Mouse (Mus musculus): ENCODE results near the gene Chchd3. TPM values are rescaled to one million over a fixed set of nuclear protein-coding genes. Genes with fewer than 3 reads are reported as not detected.

Gene Chchd3
- total and polyA plus RNA-seq, 2 experiments from 2014 or later: 66.6 to 131 TPM

DNA sequence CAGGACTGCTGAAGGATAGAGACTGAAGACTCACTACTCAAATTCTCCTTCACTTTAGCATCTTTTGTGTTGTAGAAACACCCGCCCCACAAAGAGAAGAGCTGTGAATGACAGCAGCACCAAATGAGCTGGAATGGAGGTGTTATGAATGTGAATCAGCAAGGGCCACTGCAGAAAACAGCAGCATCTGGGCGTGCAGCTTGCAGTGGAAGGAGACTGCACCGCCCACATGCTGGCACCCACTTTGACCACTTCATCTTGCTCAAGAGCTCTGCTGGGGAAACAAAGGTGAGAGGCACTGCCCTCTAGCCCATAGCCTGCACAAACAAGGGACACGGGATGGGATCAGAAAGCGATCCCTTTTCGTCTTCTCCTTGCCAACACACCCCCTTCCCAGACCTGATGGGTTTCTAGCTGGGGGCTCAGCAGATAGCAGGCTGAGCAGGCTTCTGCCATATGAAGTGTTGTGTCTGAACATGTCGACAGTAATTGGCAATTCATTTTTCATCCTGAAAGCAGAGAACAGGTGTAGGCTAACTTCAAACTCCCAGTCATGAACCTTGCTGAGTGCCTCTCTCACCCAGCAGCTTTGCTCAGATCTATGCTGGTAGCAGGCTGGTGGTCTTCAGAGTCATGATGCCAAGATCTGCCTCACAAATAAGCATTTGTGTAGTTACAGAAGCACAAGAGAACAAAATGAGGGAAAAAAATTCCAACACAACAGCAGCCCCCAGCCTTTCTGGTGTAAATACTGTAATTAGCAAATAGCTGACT lies 222.7 kb downstream of the Chchd3 start:
- no peaks in the 10 kb centered on the region for H3K27me3 ChIP-seq (ENCODE audit: insufficient read depth, low read length)
- H3K27ac ChIP-seq: peak overlapping the region; percentile 60
- 53% methylated on average over 7 of the region's 7 CpGs for WGBS
- H3K4me2 ChIP-seq (ENCODE audit: low read depth, low read length): no peak overlapping the region
- H3K9me3 ChIP-seq (ENCODE audit: low read length): no peaks in the 10 kb centered on the region
- no peaks in the 10 kb centered on the region for H3K36me3 ChIP-seq (ENCODE audit: insufficient read depth, low read length)
- DNase-seq (ENCODE audit: low spot score) (peak; percentile 9), ATAC-seq (no peak)
- no peak overlapping the region for H3K4me3 ChIP-seq (ENCODE audit: low read length)
- H3K4me1 ChIP-seq (ENCODE audit: insufficient read depth, low read length): peaks cover 6% of the 10 kb centered on the region; the same call in 1 of the 2 replicates
- no peak overlapping the region for H3K9ac ChIP-seq (replicated peaks; ENCODE audit: low read length)
- TF ChIP-seq CTCF (IDR thresholded peaks at IDR 0.05; ENCODE audit: low read depth): no peak

DNA sequence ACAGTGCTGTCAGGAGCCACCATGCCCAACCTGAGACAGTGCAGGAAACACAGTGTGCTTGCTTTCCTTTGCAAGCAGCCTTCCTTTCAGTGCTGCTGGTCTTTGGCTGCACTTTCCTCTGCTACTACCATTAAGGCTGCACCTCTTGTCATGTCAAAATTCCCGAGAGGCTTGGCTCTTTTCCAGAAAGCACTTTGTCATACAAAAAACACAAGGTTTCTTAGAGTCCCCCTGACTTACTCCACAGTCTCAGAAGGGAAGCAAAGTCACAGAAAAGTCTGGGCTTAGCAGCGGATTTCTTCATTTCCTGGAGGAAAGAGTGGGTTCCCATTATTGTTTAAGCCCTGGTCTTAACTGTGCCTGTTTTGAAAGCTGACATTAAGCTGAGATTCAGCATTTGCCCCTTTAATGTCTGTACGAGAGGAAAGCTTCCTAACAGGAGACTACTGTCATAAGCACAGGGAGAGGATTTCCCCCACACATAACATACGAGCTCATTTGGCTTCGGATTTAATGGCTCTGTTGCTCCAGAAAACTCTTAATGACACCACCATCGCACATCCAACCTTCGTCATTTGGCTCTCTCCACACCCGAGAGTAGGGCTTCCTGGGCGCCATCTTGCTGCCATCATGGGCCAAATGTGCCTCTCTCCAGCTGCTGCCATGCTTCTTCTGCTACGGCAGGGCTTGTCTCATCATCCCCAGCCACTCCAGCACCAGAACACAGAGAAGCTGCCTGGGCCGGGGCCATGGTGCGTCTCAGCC lies 236.0 kb downstream of the Chchd3 start:
- 77% methylated on average over 12 of the region's 12 CpGs for WGBS
- TF ChIP-seq CTCF (IDR thresholded peaks at IDR 0.05; ENCODE audit: low read depth): no peak
- Histone ChIP-seq H3K36me3 (ENCODE audit: insufficient read depth, low read length) (no peaks in the 10 kb centered on the region), H3K27ac (no peak overlapping the region), H3K4me2 (ENCODE audit: low read depth, low read length) (no peak overlapping the region), H3K4me1 (ENCODE audit: insufficient read depth, low read length) (no peaks in the 10 kb centered on the region), H3K27me3 (ENCODE audit: insufficient read depth, low read length) (no peaks in the 10 kb centered on the region), H3K9ac (replicated peaks; ENCODE audit: low read length) (no peak overlapping the region), H3K4me3 (ENCODE audit: low read length) (no peak overlapping the region), H3K9me3 (ENCODE audit: low read length) (no peaks in the 10 kb centered on the region)
- DNase-seq (ENCODE audit: low spot score) (peak; percentile 28), ATAC-seq (no peak)

DNA sequence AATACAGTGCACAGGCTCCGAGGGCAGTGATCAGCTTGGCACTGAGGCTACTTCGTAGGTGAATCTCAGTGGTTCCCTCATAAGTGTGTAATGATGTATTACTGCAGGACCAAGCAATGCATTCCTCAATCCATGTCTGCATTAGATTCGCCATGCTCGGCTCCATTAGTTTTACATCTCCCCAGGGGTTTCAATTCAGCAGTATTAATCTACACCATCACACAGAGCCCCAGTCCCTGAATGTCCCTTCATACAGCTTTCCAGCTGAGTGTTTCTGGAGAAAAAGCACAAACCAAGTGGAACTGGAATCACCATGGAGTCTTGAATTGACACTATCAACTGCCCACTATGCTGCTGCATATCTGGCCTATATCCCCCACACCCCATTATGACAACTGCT lies 241.1 kb downstream of the Chchd3 start:
- no peak for ATAC-seq
- DNase-seq (ENCODE audit: low spot score): no peak
- Histone ChIP-seq H3K27me3 (ENCODE audit: insufficient read depth, low read length) (no peaks in the 10 kb centered on the region), H3K4me2 (ENCODE audit: low read depth, low read length) (no peak overlapping the region), H3K27ac (no peak overlapping the region), H3K9me3 (ENCODE audit: low read length) (no peaks in the 10 kb centered on the region), H3K9ac (replicated peaks; ENCODE audit: low read length) (no peak overlapping the region), H3K36me3 (ENCODE audit: insufficient read depth, low read length) (no peaks in the 10 kb centered on the region), H3K4me1 (ENCODE audit: insufficient read depth, low read length) (no peaks in the 10 kb centered on the region), H3K4me3 (ENCODE audit: low read length) (no peak overlapping the region)
- WGBS: 57% methylated on average over 4 of the region's 4 CpGs
- TF ChIP-seq CTCF (IDR thresholded peaks at IDR 0.05; ENCODE audit: low read depth): no peak

DNA sequence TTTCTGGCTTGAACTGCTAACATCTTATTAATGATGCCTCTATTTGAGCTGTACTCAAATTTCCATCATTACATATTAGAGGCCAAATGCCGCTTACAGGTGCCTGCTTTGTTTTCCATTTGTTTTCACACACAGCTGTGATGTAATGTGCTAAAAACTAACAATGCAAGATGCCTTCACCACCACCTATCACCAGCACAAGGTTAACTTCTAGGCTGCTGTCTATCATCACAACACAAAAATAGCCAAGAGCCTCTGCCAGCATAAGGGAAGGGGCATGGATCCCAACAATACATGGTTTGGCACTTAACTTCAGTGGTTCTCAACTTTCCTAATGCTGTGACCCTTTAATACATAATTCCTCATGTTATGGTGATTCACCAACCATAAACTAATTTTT lies 251.3 kb downstream of the Chchd3 start:
- Histone ChIP-seq H3K9ac (replicated peaks; ENCODE audit: low read length) (no peak overlapping the region), H3K4me2 (ENCODE audit: low read depth, low read length) (no peak overlapping the region), H3K4me3 (ENCODE audit: low read length) (no peak overlapping the region), H3K27me3 (ENCODE audit: insufficient read depth, low read length) (no peaks in the 10 kb centered on the region), H3K9me3 (ENCODE audit: low read length) (no peaks in the 10 kb centered on the region), H3K4me1 (ENCODE audit: insufficient read depth, low read length) (no peaks in the 10 kb centered on the region), H3K36me3 (ENCODE audit: insufficient read depth, low read length) (no peaks in the 10 kb centered on the region), H3K27ac (no peak overlapping the region)
- WGBS: 100% methylated on average over 1 of the region's 1 CpGs
- DNase-seq (ENCODE audit: low spot score) (no peak), ATAC-seq (no peak)
- no peak for TF ChIP-seq CTCF (IDR thresholded peaks at IDR 0.05; ENCODE audit: low read depth)

DNA sequence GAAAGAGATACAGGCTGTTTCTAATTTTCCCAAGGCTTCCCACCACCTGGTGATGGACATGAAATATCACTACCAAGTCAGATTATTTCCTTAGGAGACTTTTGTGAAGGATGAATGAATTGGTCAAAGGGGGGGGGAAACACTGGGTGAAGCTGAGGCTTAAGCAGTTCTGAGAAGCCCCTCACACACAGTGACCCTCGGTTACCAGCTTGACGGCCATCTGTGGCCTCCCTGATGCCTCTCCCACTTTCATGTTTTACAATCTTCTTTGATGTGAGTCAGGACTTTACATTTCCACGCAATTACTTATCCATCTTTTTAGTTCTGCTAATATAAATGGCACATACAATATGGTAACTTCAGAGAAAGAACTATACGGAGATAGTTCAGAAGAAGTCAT lies 252.3 kb downstream of the Chchd3 start:
- 41% methylated on average over 4 of the region's 4 CpGs for WGBS
- no peaks in the 10 kb centered on the region for H3K9me3 ChIP-seq (ENCODE audit: low read length)
- peaks cover 4% of the 10 kb centered on the region; the same call in 1 of the 2 replicates for H3K36me3 ChIP-seq (ENCODE audit: insufficient read depth, low read length)
- no peaks in the 10 kb centered on the region for H3K27me3 ChIP-seq (ENCODE audit: insufficient read depth, low read length)
- H3K27ac ChIP-seq: no peak overlapping the region
- DNase-seq (ENCODE audit: low spot score): no peak
- no peak for TF ChIP-seq CTCF (IDR thresholded peaks at IDR 0.05; ENCODE audit: low read depth)
- H3K9ac ChIP-seq (replicated peaks; ENCODE audit: low read length): no peak overlapping the region
- no peak overlapping the region for H3K4me3 ChIP-seq (ENCODE audit: low read length)
- no peaks in the 10 kb centered on the region for H3K4me1 ChIP-seq (ENCODE audit: insufficient read depth, low read length)
- ATAC-seq: no peak
- H3K4me2 ChIP-seq (ENCODE audit: low read depth, low read length): no peak overlapping the region

DNA sequence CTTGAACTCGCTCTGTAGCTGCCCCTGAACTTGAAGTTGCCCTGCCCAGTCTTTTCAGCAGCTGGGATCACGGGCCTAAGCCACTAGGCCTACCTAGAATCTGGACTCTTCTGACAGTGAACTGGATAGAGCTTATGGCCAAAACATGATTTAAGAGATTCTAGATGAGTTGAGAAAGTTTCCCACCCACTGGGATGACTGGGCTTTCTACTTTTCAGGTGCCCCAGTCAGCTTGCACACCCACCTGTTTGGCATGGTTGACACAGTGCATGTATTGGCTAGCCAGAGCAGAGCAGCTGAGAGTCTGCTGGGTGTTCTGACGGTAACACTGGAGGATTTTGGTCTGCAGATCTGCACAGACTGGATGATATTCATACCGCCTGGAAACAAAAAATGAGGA lies 256.4 kb downstream of the Chchd3 start:
- Histone ChIP-seq H3K9ac (replicated peaks; ENCODE audit: low read length) (no peak overlapping the region), H3K4me1 (ENCODE audit: insufficient read depth, low read length) (no peaks in the 10 kb centered on the region), H3K4me3 (ENCODE audit: low read length) (no peak overlapping the region), H3K27me3 (ENCODE audit: insufficient read depth, low read length) (no peaks in the 10 kb centered on the region), H3K36me3 (ENCODE audit: insufficient read depth, low read length) (peaks cover 4% of the 10 kb centered on the region; the same call in 1 of the 2 replicates), H3K9me3 (ENCODE audit: low read length) (no peaks in the 10 kb centered on the region), H3K4me2 (ENCODE audit: low read depth, low read length) (no peak overlapping the region), H3K27ac (no peak overlapping the region)
- ATAC-seq (no peak), DNase-seq (ENCODE audit: low spot score) (no peak)
- WGBS: 94% methylated on average over 4 of the region's 4 CpGs
- no peak for TF ChIP-seq CTCF (IDR thresholded peaks at IDR 0.05; ENCODE audit: low read depth)
